Mouse (Mus musculus) MEL (cell line): ENCODE measurements around the gene Sec16a.

Experiments used
- GATA1 ChIP-seq: IDR thresholded peaks from 2 replicates; pipeline ENCODE4 v1.6.1; 2011; ENCODE audit warnings: low read depth, low read length, improper control_type of control experiment
- SMC3 ChIP-seq: IDR thresholded peaks from 2 replicates; pipeline ENCODE4 v1.6.1; 2011; ENCODE audit warnings: low read depth, low read length, improper control_type of control experiment
- TCF12 ChIP-seq: IDR thresholded peaks from 2 replicates; pipeline ENCODE4 v1.6.1; 2014; ENCODE audit warnings: low read depth, mild to moderate bottlenecking, inconsistent platforms, low read length, improper control_type of control experiment, moderate library complexity
- UBTF ChIP-seq: IDR thresholded peaks from 2 replicates; pipeline ENCODE4 v1.6.1; 2012; ENCODE audit warnings: low read depth, mild to moderate bottlenecking, inconsistent platforms, low read length, improper control_type of control experiment, moderate library complexity, borderline replicate concordance; ENCODE audit not compliant: insufficient read depth

GRCm38 (mm10) chr2:26485278-26485677 is 40.3 kb upstream of the Sec16a start:
- no peak for TF ChIP-seq TCF12
- no peak for TF ChIP-seq GATA1
- no peak for TF ChIP-seq SMC3
- TF ChIP-seq UBTF: no peak
